In the genomic region with DNA sequence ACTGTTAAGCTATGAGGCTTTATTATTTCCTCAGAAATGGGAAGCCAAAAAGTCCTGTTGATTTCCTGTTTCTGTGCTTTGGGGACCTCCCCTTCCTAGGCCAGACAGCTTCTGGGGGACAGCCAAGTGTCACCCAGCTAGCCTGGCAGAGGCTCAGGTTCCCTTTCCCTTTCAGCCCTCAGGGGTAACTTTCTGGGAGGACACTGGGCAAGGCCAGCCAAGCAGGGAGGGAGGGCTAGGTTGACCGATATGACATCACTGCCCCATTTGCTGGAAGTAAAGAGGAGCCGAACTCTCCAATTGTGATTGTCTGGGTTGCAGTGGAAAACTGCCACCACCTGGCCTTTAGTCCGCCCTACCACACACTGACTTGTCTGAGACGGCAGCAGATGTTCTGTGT, we compare ENCODE assay signal across 10 mouse cellular contexts. TPM values are rescaled to one million over a fixed set of nuclear protein-coding genes. Genes with fewer than 3 reads are reported as not detected.
DNase-seq lines count a peak whose midpoint lies in the region; ATAC-seq and TF ChIP-seq lines count a peak whose summit lies in the region.
"Had no signal": no experiment of that assay in that cellular context is flagged by ENCODE, and none has a peak within 500 bp of the region (broad histone marks: within the 10 kb centered on the region; RNA-seq: fewer than 3 reads in every experiment).

No protein-coding gene starts in this region.

- no peak overlapping the region for H3K4me2 ChIP-seq in hindbrain, postnatal 0 days (ENCODE audit: low read depth, low read length)
- no peak overlapping the region for H3K4me2 ChIP-seq in hindbrain, embryonic 12.5 days (replicated peaks)

- H3K27me3 ChIP-seq in hindbrain, postnatal 0 days (ENCODE audit: insufficient read depth, low read length): no peaks in the 10 kb centered on the region
- no peaks in the 10 kb centered on the region for H3K27me3 ChIP-seq in hindbrain, embryonic 12.5 days

- WGBS in hindbrain, postnatal 0 days: 44% methylated on average over 4 of the region's 4 CpGs
- 62% methylated on average over 4 of the region's 4 CpGs for WGBS in hindbrain, embryonic 12.5 days

- intact Hi-C loops in heart, postnatal 10 days (cut with DNase I): no loop called here

- 0 out of 2 replicates have a peak, but pooled peaks cover 8% of the 10 kb centered on the region for H3K4me1 ChIP-seq in hindbrain, postnatal 0 days (ENCODE audit: insufficient read depth, low read length)
- peaks cover 26% of the 10 kb centered on the region for H3K4me1 ChIP-seq in hindbrain, embryonic 12.5 days

- no peak overlapping the region for H3K9ac ChIP-seq in hindbrain, postnatal 0 days (replicated peaks; ENCODE audit: low read length)
- no peak overlapping the region for H3K9ac ChIP-seq in hindbrain, embryonic 12.5 days

- peak; percentile 52; the same call in 1 of the 2 replicates for ATAC-seq in hindbrain, postnatal 0 days
- no peak for ATAC-seq in hindbrain, embryonic 12.5 days (ENCODE audit: low FRiP score)
- ATAC-seq in monocyte, adult 5-6 weeks (replicated peaks; ENCODE audit: insufficient number of reproducible peaks, low FRiP score, low TSS enrichment, poor library complexity, severe bottlenecking): no peak

- peak overlapping the region; percentile 32; the same call in 1 of the 2 replicates for H3K27ac ChIP-seq in hindbrain, postnatal 0 days
- H3K27ac ChIP-seq in hindbrain, embryonic 12.5 days: no peak overlapping the region

- TF ChIP-seq CTCF in hindbrain, postnatal 0 days (IDR thresholded peaks at IDR 0.05; ENCODE audit: low read depth): no peak

- H3K36me3 ChIP-seq in hindbrain, postnatal 0 days (ENCODE audit: insufficient read depth, low read length): no peaks in the 10 kb centered on the region
- no peaks in the 10 kb centered on the region for H3K36me3 ChIP-seq in hindbrain, embryonic 12.5 days

- no peak overlapping the region for H3K4me3 ChIP-seq in hindbrain, postnatal 0 days (ENCODE audit: low read length)
- H3K4me3 ChIP-seq in hindbrain, embryonic 12.5 days: no peak overlapping the region
- H3K4me3 ChIP-seq: myocyte had no signal

- DNase-seq in hindbrain, postnatal 0 days (ENCODE audit: low spot score): peak; percentile 64
- DNase-seq in adrenal gland, postnatal 14 days: peak; percentile 83
- DNase-seq in heart, postnatal 10 days: peak; percentile 52 to 57
- peak; percentile 53 for DNase-seq in lung, postnatal 14 days
- DNase-seq in yolk sac, embryonic 10.5 days (ENCODE audit: low spot score): no peak
- DNase-seq: cerebellum, adult 11 months; thymus, adult 2 months had no signal

- no peaks in the 10 kb centered on the region for H3K9me3 ChIP-seq in hindbrain, postnatal 0 days (ENCODE audit: low read length)
- H3K9me3 ChIP-seq in hindbrain, embryonic 12.5 days (replicated peaks): no peaks in the 10 kb centered on the region

RNA-seq across cellular contexts. Expression of gene Sgk2, which starts 11.1 kb away (rescaled TPM):
- 0.07 and 0.16 TPM in 2 replicates for total RNA-seq in hindbrain, postnatal 0 days (2014; rRNA removed)
- 0.11 and 0.23 TPM in 2 replicates for polyA plus RNA-seq in hindbrain, postnatal 0 days (2015; fragmentation: Nextera tagmentation; extraction: Ambion mirVana)
- polyA plus RNA-seq in hindbrain, embryonic 12.5 days (2016; fragmentation: Nextera tagmentation; extraction: Ambion mirVana): not detected in 2 replicates
- 1.6 and 2.3 TPM in 2 replicates for total RNA-seq in adrenal gland, postnatal 14 days (2021)
- under 1 TPM; 0.12 to 0.43 TPM for total RNA-seq in heart, postnatal 10 days (2021)
- total RNA-seq in monocyte, adult 5-6 weeks (2017): not detected in 3 replicates
- polyA plus RNA-seq: myocyte had no signal

RNA-seq across cellular contexts. Expression of gene L3mbtl1, which starts 32.7 kb away (rescaled TPM):
- 10.9 and 38.4 TPM in 2 replicates for total RNA-seq in hindbrain, postnatal 0 days (2014; rRNA removed)
- polyA plus RNA-seq in hindbrain, postnatal 0 days (2015; fragmentation: Nextera tagmentation; extraction: Ambion mirVana): 7.5 and 8.1 TPM in 2 replicates
- 0.20 and 0.41 TPM in 2 replicates for polyA plus RNA-seq in hindbrain, embryonic 12.5 days (2016; fragmentation: Nextera tagmentation; extraction: Ambion mirVana)
- 0.34 and 0.74 TPM in 2 replicates for total RNA-seq in adrenal gland, postnatal 14 days (2021)
- not detected for total RNA-seq in heart, postnatal 10 days (2021)
- 0.32 TPM in 1 of 3 replicates, not detected in the others for total RNA-seq in monocyte, adult 5-6 weeks (2017)
- polyA plus RNA-seq: myocyte had no signal

RNA-seq across cellular contexts. Expression of gene Ift52, which starts 41.2 kb away (rescaled TPM):
- 15.8 and 19.3 TPM in 2 replicates for total RNA-seq in hindbrain, postnatal 0 days (2014; rRNA removed)
- polyA plus RNA-seq in hindbrain, postnatal 0 days (2015; fragmentation: Nextera tagmentation; extraction: Ambion mirVana): 31.8 and 33.0 TPM in 2 replicates
- 48.9 and 52.7 TPM in 2 replicates for polyA plus RNA-seq in hindbrain, embryonic 12.5 days (2016; fragmentation: Nextera tagmentation; extraction: Ambion mirVana)
- total RNA-seq in adrenal gland, postnatal 14 days (2021): 38.7 and 42.9 TPM in 2 replicates
- total RNA-seq in heart, postnatal 10 days (2021): 10 to 100 TPM; 25.6 to 27.1 TPM
- total RNA-seq in monocyte, adult 5-6 weeks (2017): 22.0 to 34.8 TPM (median 29.3 TPM) in 3 replicates

RNA-seq across cellular contexts. Expression of gene Srsf6, which starts 44.7 kb away (rescaled TPM):
- 87.2 and 99.4 TPM in 2 replicates for total RNA-seq in hindbrain, postnatal 0 days (2014; rRNA removed)
- 124 and 135 TPM in 2 replicates for polyA plus RNA-seq in hindbrain, postnatal 0 days (2015; fragmentation: Nextera tagmentation; extraction: Ambion mirVana)
- 223 and 252 TPM in 2 replicates for polyA plus RNA-seq in hindbrain, embryonic 12.5 days (2016; fragmentation: Nextera tagmentation; extraction: Ambion mirVana)
- 181 and 186 TPM in 2 replicates for total RNA-seq in adrenal gland, postnatal 14 days (2021)
- 100 to 1,000 TPM; 115 to 127 TPM for total RNA-seq in heart, postnatal 10 days (2021)
- total RNA-seq in monocyte, adult 5-6 weeks (2017): 153 to 219 TPM (median 160 TPM) in 3 replicates
